Mouse (Mus musculus) embryonic facial prominence, embryonic 11.5 days (tissue): ENCODE results near the gene Hoxc11. TPM values are rescaled to one million over a fixed set of nuclear protein-coding genes. Genes with fewer than 3 reads are reported as not detected.

Source experiments
- ATAC-seq: fragments of 200-750 bp; cut with Nextera tagmentation; replicated peaks from 2 replicates; pipeline ENCODE4 v1.8.0; 2017; ENCODE audit warnings: low read depth; ENCODE audit not compliant: insufficient number of reproducible peaks, low FRiP score, low TSS enrichment
- DNase-seq: peaks from one replicate; pipeline ENCODE4 v3.0.0-alpha.2; 2015; ENCODE audit warnings: low spot score
- H3K27ac ChIP-seq: fragments of 300-500 bp; sonication (generic); replicated peaks from 2 replicates; pipeline ENCODE4 v1.5.1; 2014; ENCODE audit warnings: mild to moderate bottlenecking, low read depth, low read length, control low read depth
- H3K27me3 ChIP-seq: fragments of 300-500 bp; sonication (generic); 2 replicates; pipeline ENCODE4 v1.6.1; 2014; ENCODE audit warnings: mild to moderate bottlenecking, low read length, moderate library complexity, mixed read lengths; ENCODE audit not compliant: control insufficient read depth, insufficient read depth
- H3K36me3 ChIP-seq: fragments of 300-500 bp; sonication (generic); replicated peaks from 2 replicates; pipeline ENCODE4 v1.6.1; 2014; ENCODE audit warnings: low read depth, mild to moderate bottlenecking, low read length, moderate library complexity, mixed read lengths; ENCODE audit not compliant: control insufficient read depth, insufficient read depth
- H3K4me1 ChIP-seq: fragments of 300-500 bp; sonication (generic); 2 replicates; pipeline ENCODE4 v1.6.1; 2014; ENCODE audit warnings: low read length, mixed read lengths; ENCODE audit not compliant: control insufficient read depth, insufficient read depth
- H3K4me2 ChIP-seq: fragments of 300-500 bp; sonication (generic); 2 replicates; pipeline ENCODE4 v1.6.1; 2014; ENCODE audit warnings: low read depth, mild to moderate bottlenecking, control low read depth, low read length, moderate library complexity
- H3K4me3 ChIP-seq: fragments of 300-500 bp; sonication (generic); 2 replicates; pipeline ENCODE4 v1.5.1; 2014; ENCODE audit warnings: low read depth, low read length, control low read depth
- H3K9ac ChIP-seq: fragments of 300-500 bp; sonication (generic); replicated peaks from 2 replicates; pipeline ENCODE4 v1.6.1; 2014; ENCODE audit warnings: mild to moderate bottlenecking, control low read depth, low read length
- H3K9me3 ChIP-seq: fragments of 300-500 bp; sonication (generic); replicated peaks from 2 replicates; pipeline ENCODE4 v1.6.1; 2016; ENCODE audit warnings: mild to moderate bottlenecking, low read length, inconsistent platforms, mixed read lengths; ENCODE audit not compliant: control insufficient read depth
- WGBS: fragments of 180-500 bp; shearing (Covaris S2); extraction: QIAGEN DNeasy Blood & Tissue Kit; methylation state at CpG from one replicate; pipeline ENCODE4 v1.1.7; 2014; 5-methylcytosine and 5-hydroxymethylcytosine counted together
- polyA plus RNA-seq: library from polyadenylated mRNA; unstranded; fragments of >200 nt; fragmentation: Nextera tagmentation; extraction: Ambion mirVana; gene quantifications from 2 replicates; pipeline ENCODE4 v1.2.1, GENCODE M21; 2014

Gene Hoxc11
- polyA plus RNA-seq, 1 experiment from 2014 or later: not detected

DNA sequence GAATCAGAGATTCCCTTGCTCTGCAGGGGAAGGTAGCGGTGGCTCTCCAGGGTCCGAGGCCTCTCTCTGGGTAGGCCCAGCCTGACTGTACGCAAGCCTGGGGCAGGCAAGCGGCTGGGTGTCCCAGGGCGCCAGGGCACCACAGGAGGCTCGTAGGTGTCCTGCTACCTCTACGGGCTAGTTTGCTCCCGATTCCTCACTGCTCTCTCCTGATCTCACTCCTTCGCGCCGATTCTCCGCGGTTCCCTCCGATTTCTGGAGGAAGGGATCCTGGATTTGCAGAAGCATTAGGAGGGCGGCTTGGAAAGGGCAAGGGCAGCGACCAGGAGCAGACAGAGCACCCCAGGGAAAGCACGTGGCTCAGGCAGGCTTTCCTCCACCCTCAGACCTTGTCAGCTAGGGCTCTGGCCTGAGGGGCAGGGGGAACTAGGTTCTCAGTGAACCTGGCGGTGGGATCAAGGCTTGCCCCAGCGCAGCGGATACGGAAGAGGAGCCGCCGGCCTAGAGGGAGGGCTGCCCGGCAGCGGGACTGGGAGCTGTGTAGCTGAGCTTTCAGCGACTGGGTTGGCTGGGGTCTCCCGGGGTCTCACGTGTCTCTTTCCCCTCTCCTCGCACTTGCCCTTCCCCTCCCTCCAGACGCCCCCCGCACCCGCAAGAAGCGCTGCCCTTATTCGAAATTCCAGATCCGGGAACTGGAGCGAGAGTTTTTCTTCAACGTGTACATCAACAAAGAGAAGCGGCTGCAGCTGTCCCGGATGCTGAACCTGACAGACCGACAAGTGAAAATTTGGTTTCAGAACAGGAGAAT lies 1.8 kb downstream of the Hoxc11 start:
- H3K9ac ChIP-seq: no peak overlapping the region
- no peaks in the 10 kb centered on the region for H3K36me3 ChIP-seq
- ATAC-seq (no peak), DNase-seq (no peak)
- H3K4me1 ChIP-seq: no peaks in the 10 kb centered on the region
- no peak overlapping the region for H3K4me3 ChIP-seq
- no peak overlapping the region for H3K4me2 ChIP-seq
- no peak overlapping the region for H3K27ac ChIP-seq
- peaks cover 92% of the 10 kb centered on the region for H3K27me3 ChIP-seq
- H3K9me3 ChIP-seq: no peaks in the 10 kb centered on the region
- under 1% methylated on average over 40 of the region's 40 CpGs for WGBS

GRCm38 (mm10) chr15:102956906-102957305 lies 2.7 kb downstream of the Hoxc11 start:
- WGBS: 1% methylated on average over 12 of the region's 12 CpGs
- Histone ChIP-seq H3K9ac (no peak overlapping the region), H3K4me3 (no peak overlapping the region), H3K27me3 (peaks cover 90% of the 10 kb centered on the region), H3K4me1 (no peaks in the 10 kb centered on the region), H3K36me3 (no peaks in the 10 kb centered on the region), H3K4me2 (no peak overlapping the region), H3K9me3 (no peaks in the 10 kb centered on the region), H3K27ac (no peak overlapping the region)
- DNase-seq (no peak), ATAC-seq (no peak)

GRCm38 (mm10) chr15:102959663-102960191 lies 5.5 kb downstream of the Hoxc11 start:
- no peak for ATAC-seq
- Histone ChIP-seq H3K4me2 (no peak overlapping the region), H3K4me1 (no peaks in the 10 kb centered on the region), H3K27ac (no peak overlapping the region), H3K36me3 (no peaks in the 10 kb centered on the region), H3K9ac (no peak overlapping the region), H3K27me3 (peaks cover 86% of the 10 kb centered on the region), H3K4me3 (no peak overlapping the region), H3K9me3 (no peaks in the 10 kb centered on the region)
- no peak for DNase-seq
- WGBS: under 1% methylated on average over 13 of the region's 13 CpGs

DNA sequence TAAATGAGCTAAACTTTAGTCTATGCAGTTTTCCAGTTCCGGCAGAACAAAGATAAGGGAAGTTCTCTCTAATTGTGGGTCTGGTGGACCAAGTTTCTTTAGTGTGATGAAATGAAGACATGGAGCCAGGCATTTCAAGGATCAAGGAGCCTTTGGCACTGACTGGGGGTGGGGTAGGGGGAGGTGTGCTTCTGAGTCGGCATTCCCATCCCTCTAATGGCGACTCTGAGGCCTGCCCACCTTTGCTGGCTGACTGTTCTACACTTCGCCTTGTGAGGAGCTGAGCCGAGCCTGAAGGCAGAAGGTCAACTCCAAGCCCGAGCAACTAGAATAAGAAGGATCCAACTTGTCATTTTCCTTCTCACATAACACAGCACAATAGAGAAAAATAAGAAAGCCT lies 7.5 kb downstream of the Hoxc11 start:
- 1% methylated on average over 6 of the region's 6 CpGs for WGBS
- Histone ChIP-seq H3K27me3 (peaks cover 87% of the 10 kb centered on the region), H3K4me1 (no peaks in the 10 kb centered on the region), H3K9me3 (no peaks in the 10 kb centered on the region), H3K9ac (no peak overlapping the region), H3K4me2 (no peak overlapping the region), H3K4me3 (no peak overlapping the region), H3K36me3 (no peaks in the 10 kb centered on the region), H3K27ac (no peak overlapping the region)
- no peak for DNase-seq
- no peak for ATAC-seq

DNA sequence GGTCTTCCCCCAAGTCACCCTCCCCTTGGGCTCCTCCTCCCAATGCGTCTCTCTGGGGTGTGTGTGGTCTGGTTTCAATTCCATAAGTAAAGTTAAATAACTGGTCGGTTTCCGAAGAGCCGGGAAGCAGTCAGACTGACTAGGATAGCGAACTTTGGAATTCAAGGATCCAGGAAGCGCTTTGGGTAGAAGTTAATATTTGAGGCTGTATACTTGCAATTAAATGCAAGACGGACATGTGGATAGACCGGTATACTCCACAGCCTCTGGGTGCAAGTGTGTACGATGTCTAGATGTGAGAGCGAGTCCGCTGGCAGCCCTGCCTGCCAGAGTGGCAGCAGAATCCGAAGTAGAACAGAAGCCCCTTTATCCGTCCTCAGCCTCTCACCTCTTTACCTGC lies 8.3 kb downstream of the Hoxc11 start:
- H3K4me1 ChIP-seq: no peaks in the 10 kb centered on the region
- no peak overlapping the region for H3K27ac ChIP-seq
- no peaks in the 10 kb centered on the region for H3K9me3 ChIP-seq
- H3K4me2 ChIP-seq: no peak overlapping the region
- H3K9ac ChIP-seq: no peak overlapping the region
- no peaks in the 10 kb centered on the region for H3K36me3 ChIP-seq
- DNase-seq (no peak), ATAC-seq (no peak)
- H3K27me3 ChIP-seq: peaks cover 87% of the 10 kb centered on the region
- no peak overlapping the region for H3K4me3 ChIP-seq
- WGBS: 1% methylated on average over 13 of the region's 13 CpGs

GRCm38 (mm10) chr15:102963259-102963658 lies 9.0 kb downstream of the Hoxc11 start:
- no peaks in the 10 kb centered on the region for H3K9me3 ChIP-seq
- H3K4me3 ChIP-seq: no peak overlapping the region
- no peaks in the 10 kb centered on the region for H3K4me1 ChIP-seq
- DNase-seq: no peak
- H3K27ac ChIP-seq: no peak overlapping the region
- H3K36me3 ChIP-seq: no peaks in the 10 kb centered on the region
- no peak overlapping the region for H3K4me2 ChIP-seq
- H3K9ac ChIP-seq: no peak overlapping the region
- peaks cover 85% of the 10 kb centered on the region for H3K27me3 ChIP-seq
- 3% methylated on average over 8 of the region's 8 CpGs for WGBS
- no peak for ATAC-seq

DNA sequence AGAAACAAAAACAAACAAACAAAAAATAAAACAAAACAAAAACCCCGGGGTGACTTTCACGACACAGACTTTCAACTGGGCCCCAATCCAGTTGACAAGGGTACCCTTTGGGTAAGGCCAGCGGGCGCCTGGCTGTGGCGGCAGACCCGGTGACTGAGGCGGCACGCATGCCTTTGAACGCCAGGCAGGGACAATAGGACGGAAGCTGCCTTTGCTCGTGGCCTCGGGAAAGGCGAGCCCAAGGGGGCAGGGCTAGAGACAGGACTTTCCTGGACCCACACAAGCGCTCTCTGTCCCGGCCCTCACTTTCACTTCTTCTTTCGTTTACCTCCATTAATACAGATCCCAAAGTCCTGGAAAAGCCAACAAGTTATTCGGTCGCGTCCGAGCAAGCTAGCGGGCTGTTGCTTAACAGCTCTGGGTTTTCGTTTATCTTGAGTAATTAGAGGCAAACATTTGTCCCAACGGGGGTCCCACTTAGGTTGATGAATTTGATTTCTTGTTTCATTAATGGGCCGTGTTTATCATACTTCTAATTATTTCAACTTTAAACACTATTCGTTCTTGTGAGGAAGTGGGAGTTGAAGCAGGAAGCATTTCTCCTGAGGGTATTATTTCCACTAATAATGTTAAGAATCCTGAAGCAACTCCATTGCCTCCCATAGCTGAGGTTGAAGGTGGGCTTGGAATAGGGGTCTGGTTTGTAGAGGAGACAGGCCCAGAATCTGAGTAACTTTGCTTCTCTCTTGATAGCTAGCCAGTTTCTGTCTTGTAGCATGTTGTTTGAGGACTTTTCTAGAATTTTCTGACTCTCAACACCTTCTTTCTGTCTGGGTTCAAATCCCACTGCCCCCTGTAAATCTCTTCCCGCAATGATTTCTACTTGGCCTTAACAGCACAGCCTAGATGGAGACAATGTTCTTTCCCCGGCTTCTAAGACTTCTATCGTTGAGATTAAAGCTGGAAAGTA lies 9.7 kb downstream of the Hoxc11 start:
- Histone ChIP-seq H3K4me2 (no peak overlapping the region), H3K4me3 (no peak overlapping the region), H3K27ac (no peak overlapping the region), H3K9ac (no peak overlapping the region), H3K36me3 (no peaks in the 10 kb centered on the region), H3K4me1 (no peaks in the 10 kb centered on the region), H3K9me3 (no peaks in the 10 kb centered on the region), H3K27me3 (peaks cover 86% of the 10 kb centered on the region)
- WGBS: under 1% methylated on average over 28 of the region's 28 CpGs
- ATAC-seq (no peak), DNase-seq (no peak)
